Mouse (Mus musculus) gastrocnemius, adult 2 months (tissue): Measurements from ENCODE around the gene Rnf208. TPM values are rescaled to one million over a fixed set of nuclear protein-coding genes. Genes with fewer than 3 reads are reported as not detected.
"Not testable (repeated sequence)": the region's sequence is repeated elsewhere in the genome, so short reads cannot be mapped to it uniquely, and the experiment has no call there.

Experiments used
- DNase-seq: peaks from one replicate; pipeline ENCODE4 v3.0.0; 2022
- H3K27ac ChIP-seq: fragments of 200-600 bp; 2 replicates; pipeline ENCODE4 v1.8.1; 2022; ENCODE audit warnings: mild to moderate bottlenecking
- H3K4me3 ChIP-seq: fragments of 200-600 bp; 2 replicates; pipeline ENCODE4 v1.8.1; 2022; ENCODE audit warnings: mild to moderate bottlenecking, moderate library complexity
- CTCF ChIP-seq: fragments of 200-600 bp; IDR thresholded peaks from 2 replicates; pipeline ENCODE4 v1.8.1; 2022; ENCODE audit warnings: antibody characterized with exemption, mild to moderate bottlenecking, moderate library complexity
- intact Hi-C: fragments of 180-260 bp; cut with DNase I; formaldehyde crosslinking; loops from one replicate; pipeline ENCODE4 v1.15.1; 2025
- total RNA-seq, 2 experiments: library from RNA; stranded (reverse); gene quantifications; 2 replicates each; pipeline ENCODE4 v1.2.3; 2021

Rnf208 gene
- total RNA-seq, 2 experiments from 2014 or later: 0.39 to 0.56 TPM

DNA sequence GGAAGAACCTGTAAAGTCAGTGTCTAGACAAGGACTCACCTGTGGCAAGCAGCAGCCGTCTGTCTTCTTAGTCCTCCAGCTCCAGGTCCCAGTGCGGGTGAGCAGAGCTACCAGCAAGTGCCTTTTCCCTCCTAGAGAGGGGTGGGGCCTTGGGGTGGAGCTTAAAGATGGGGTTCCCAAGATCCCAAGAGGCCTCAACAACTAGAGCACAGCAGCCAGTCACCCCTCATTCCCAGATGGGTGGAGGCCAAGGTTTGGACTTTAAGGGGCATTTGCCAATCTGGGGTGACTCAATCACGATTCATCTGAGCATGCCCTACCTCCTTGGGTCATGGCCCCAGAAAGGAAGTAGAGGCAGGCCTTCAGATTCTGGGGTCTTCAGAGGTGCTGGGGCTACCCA lies 2.3 kb upstream of the Rnf208 start:
- Histone ChIP-seq H3K4me3 (no peak overlapping the region), H3K27ac (no peak overlapping the region)
- DNase-seq: no peak
- TF ChIP-seq CTCF: no peak
- intact Hi-C loops: no loop called here

- peak overlapping the region; percentile 65 for H3K4me3 ChIP-seq
- TF ChIP-seq CTCF: no peak
- peak overlapping the region; percentile 71 for H3K27ac ChIP-seq
- intact Hi-C loops: no loop called here
- DNase-seq: no peak
Observed at GRCm38 (mm10) chr2:25240310-25240709, 1.7 kb upstream of the Rnf208 start.

DNA sequence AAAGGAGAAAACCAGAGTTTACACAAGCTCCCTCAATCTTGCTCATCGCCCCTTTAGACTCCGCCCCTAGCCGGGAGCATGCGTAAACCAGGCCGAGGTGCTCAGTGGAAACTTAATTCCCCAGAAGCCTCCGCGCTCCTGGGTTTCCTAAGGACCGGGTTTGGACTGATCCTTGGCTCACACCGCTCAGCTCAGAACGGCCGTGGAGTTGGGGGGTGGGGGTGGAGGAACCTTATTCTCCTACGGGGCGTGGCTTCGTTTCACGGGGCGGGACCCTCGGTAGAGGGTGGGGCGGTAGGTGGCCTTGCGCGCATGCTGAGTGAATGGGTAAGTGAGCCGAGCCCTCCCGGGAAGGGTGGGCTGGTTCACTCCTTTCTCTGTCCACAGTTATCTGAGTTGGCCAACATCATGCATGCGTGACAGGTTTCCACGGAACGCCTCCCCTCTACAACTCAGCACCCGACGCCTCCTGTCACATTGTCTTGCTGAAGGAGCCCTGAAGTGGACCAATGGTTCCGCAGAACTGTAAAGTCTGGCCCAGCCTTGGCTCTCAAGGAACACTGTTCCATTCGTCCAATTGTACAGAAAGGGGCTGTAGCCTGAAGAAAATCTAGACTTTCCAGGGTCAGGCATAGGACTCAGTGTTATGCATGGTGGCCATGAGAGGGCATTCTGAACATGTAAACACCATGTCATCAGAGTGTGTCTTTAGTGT lies 1.2 kb upstream of the Rnf208 start:
- intact Hi-C loops: no loop called here
- H3K4me3 ChIP-seq: peak overlapping the region; percentile 65
- no peak for TF ChIP-seq CTCF
- DNase-seq: peak; percentile 80
- H3K27ac ChIP-seq: peak overlapping the region; percentile 71

GRCm38 (mm10) chr2:25241438-25241775 lies 648 bp upstream of the Rnf208 start:
- Histone ChIP-seq H3K4me3 (peak overlapping the region; percentile 65), H3K27ac (no peak overlapping the region)
- TF ChIP-seq CTCF: no peak
- intact Hi-C loops: no loop called here
- DNase-seq: no peak

GRCm38 (mm10) chr2:25243342-25243741 lies 1.3 kb downstream of the Rnf208 start:
- intact Hi-C loops: no loop called here
- Histone ChIP-seq H3K27ac (no peak overlapping the region), H3K4me3 (no peak overlapping the region)
- no peak for DNase-seq
- TF ChIP-seq CTCF: no peak

DNA sequence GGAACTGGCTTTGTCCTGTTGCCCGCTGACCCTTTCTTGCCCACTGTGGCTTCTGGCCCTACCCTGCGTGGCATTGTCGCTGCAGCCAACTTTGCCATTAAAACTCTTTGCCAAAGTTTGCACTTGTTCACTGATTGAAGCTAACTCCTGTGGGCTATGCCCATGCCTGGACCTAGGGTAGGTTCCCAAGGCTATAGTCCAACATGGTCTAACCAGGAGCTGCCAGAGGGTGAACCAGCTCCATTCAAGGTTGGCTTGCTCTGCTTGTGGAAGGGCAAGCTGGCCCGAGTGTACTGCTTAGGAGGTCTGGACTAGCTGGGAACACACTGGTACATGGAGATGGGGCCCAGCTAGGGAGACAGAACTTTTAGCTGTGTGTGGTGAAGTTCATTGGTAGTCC lies 2.1 kb downstream of the Rnf208 start:
- no peak for DNase-seq
- no peak for TF ChIP-seq CTCF
- Histone ChIP-seq H3K27ac (no peak overlapping the region), H3K4me3 (no peak overlapping the region)
- intact Hi-C loops: no loop called here

GRCm38 (mm10) chr2:25246183-25247072 lies 4.4 kb downstream of the Rnf208 start, which contains the start of gene AL732309.1:
AL732309.1 (minus strand) TSS chr2:25246863.
- Histone ChIP-seq H3K4me3 (no peak within 1 kb of the TSS), H3K27ac (no peak within 1 kb of the TSS)
- intact Hi-C loops: no loop called here
- no peak for DNase-seq
- TF ChIP-seq CTCF: no peak

DNA sequence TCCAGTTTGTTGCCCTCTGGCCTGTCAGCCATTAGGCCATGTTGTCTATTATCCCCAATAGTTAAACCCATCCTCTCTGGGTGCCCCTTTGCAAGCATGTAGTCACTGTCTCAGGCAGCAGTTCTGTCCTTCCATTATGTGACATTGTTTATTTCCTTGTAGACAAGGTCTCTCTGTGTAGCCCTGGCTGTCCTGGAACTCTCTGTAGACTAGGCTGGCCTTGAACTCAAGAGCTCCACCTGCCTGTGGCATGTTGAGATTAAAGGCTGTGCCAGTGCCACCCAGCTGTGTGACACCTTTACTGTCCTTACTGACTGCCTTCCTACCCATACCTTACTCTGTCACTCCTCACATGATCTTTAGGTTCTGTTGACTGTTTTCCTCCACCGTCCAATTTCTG lies 10.3 kb downstream of the Rnf208 start:
- intact Hi-C loops: loop anchor here (10.0 kb wide), 1 partner anchor 128 kb away; no protein-coding TSS in a partner anchor
- TF ChIP-seq CTCF: peak; percentile 38
- H3K4me3 ChIP-seq: no peak overlapping the region
- H3K27ac ChIP-seq: no peak overlapping the region
- DNase-seq: no peak

DNA sequence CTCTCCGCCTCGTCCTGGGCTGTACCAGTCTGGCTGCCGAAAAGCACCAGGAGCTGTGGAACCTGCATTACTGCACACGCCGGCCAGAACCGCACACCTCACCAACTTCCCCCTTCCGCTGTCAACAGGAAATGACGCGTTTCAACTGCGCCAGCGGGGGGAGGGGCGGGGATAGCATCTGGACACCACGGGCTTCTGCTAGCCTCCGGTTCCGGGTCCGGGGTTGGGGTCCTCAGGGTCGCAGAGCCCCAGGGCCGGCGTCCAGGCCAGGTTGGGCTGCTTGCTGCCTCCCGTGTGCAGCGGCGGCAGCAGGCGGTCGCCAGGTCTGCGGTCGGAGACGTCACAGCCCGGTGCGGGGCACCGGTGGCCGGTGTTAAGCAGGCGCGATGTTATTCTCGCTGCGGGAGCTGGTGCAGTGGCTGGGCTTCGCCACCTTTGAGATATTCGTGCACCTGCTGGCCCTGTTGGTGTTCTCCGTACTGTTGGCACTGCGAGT lies 13.3 kb downstream of the Rnf208 start, which contains the start of gene Tmem203:
Gene Tmem203, plus strand, starts transcription at position 156 of the 496 bp plus-strand sequence.
- peak within 1 kb of the TSS; percentile 86 for H3K4me3 ChIP-seq
- no peak for TF ChIP-seq CTCF
- H3K27ac ChIP-seq: peak within 1 kb of the TSS; percentile 97
- peak; percentile 89 for DNase-seq
- intact Hi-C loops: loop anchor here (1.0 to 10.0 kb wide), 4 partner anchors 27 to 131 kb away; partner anchors contain the start of gene Man1b1

GRCm38 (mm10) chr2:25256443-25257109 lies 14.5 kb downstream of the Rnf208 start:
- peak overlapping the region; percentile 97 for H3K27ac ChIP-seq
- peak overlapping the region; percentile 86 for H3K4me3 ChIP-seq
- not testable (repeated sequence) for DNase-seq
- TF ChIP-seq CTCF: peak; percentile 36
- intact Hi-C loops: loop anchor here (5.0 to 10.0 kb wide), 2 partner anchors 76 to 132 kb away; partner anchors contain the start of gene Man1b1

GRCm38 (mm10) chr2:25257250-25257649 lies 15.2 kb downstream of the Rnf208 start:
- intact Hi-C loops: loop anchor here (5.0 to 10.0 kb wide), 2 partner anchors 75 to 132 kb away; partner anchors contain the start of gene Man1b1
- H3K4me3 ChIP-seq, H3K27ac ChIP-seq, DNase-seq: not testable (repeated sequence)

GRCm38 (mm10) chr2:25258887-25259286 lies 16.8 kb downstream of the Rnf208 start:
- no peak for DNase-seq
- peak; percentile 65 for TF ChIP-seq CTCF
- Histone ChIP-seq H3K27ac (no peak overlapping the region), H3K4me3 (no peak overlapping the region)
- intact Hi-C loops: loop anchor here (5.0 to 10.0 kb wide), 2 partner anchors 73 to 134 kb away; partner anchors contain the start of gene Man1b1
